10 mouse cellular contexts compared by ENCODE assay signal in genomic region chr16:8855143-8855542, GRCm38 (mm10).
"Had no signal": no experiment of that assay in that cellular context is flagged by ENCODE, and none has a peak within 500 bp of the region (broad histone marks: within the 10 kb centered on the region; RNA-seq: fewer than 3 reads in every experiment).

No protein-coding gene starts in this region.

- DNase-seq: kidney, adult 2 months; kidney, postnatal 36 days; liver, embryonic 13.5 days; lung, adult 2 months; lung, postnatal 14 days; lung, postnatal 4 days; midbrain, embryonic 14.5 days; thymus, postnatal 25 days had no signal

- H3K27ac ChIP-seq: kidney, postnatal 0 days; liver, embryonic 13.5 days had no signal

- H3K4me3 ChIP-seq: liver, embryonic 13.5 days had no signal

- H3K4me2 ChIP-seq: liver, embryonic 13.5 days; midbrain, embryonic 11.5 days had no signal

- H3K9me3 ChIP-seq: liver, embryonic 13.5 days had no signal

- H3K27me3 ChIP-seq: liver, embryonic 13.5 days had no signal

- H3K9ac ChIP-seq: liver, embryonic 13.5 days had no signal
